Mouse (Mus musculus) thymus, adult 2 months (tissue): ENCODE measurements at regions not wholly inside any gene's neighbourhood (a gene's known extent, or its start where the extent isn't known, plus 50 kb on each side); places are given as distances from the start of the nearest gene placed in this dataset.

Experiments used
- CTCF ChIP-seq: fragments of 200-500 bp; IDR thresholded peaks from 2 replicates; pipeline ENCODE4 v1.5.1; 2012; ENCODE audit warnings: mild to moderate bottlenecking, control low read depth, low read length, moderate library complexity, borderline replicate concordance; ENCODE audit not compliant: control insufficient read depth, poor library complexity, insufficient read depth; ENCODE audit errors: extremely low read depth
- POLR2A ChIP-seq: fragments of 200-500 bp; IDR thresholded peaks from 2 replicates; pipeline ENCODE4 v1.6.1; 2012; ENCODE audit warnings: mild to moderate bottlenecking, low read length, control low read depth, moderate library complexity; ENCODE audit not compliant: control insufficient read depth, poor library complexity, insufficient read depth; ENCODE audit errors: extremely low read depth

DNA sequence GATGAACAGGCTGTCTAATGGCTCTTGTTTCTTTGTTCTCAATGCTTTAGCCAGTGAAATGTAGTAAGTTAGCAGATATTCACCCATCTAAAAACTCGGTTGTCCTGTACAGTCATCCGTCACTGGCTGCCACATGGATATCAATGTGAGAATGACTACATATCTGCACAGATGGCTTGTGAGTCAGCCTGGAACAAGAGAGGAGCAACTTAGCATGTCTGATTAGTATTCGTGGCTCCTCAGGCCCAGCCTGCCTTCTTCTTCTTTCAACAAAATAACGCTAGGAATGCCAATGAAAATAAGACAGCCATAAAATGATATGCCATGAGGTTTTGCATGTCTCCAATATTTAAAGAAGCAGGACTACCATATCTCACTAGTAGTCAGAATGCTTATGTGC lies 217.5 kb downstream of the Dusp6 start:
- no peak for TF ChIP-seq POLR2A
- no peak for TF ChIP-seq CTCF
